Mouse (Mus musculus): Measurements from ENCODE around the gene Epha4. TPM values are rescaled to one million over a fixed set of nuclear protein-coding genes. Genes with fewer than 3 reads are reported as not detected.

Epha4 gene
- total and polyA plus RNA-seq, 2 experiments from 2014 or later = 26.6 to 66.6 TPM

DNA sequence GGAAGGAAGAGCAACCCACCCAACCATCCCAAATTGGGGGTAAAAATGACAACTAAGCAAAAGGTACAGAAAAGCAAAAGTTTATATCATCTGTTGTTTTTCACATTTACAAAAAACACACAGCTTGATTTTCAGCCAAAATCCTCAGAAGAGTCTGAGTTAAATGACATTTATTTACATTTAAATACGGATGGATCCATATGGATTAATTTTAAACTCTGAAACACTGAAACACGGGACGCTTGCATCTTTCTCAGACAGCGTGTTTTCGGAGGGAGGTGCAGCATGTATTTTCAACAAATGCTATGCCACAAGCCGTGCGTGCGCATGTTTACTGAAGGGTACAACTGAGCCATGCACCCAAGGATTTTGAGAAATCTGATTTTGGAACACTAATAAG is 105.4 kb downstream of the Epha4 start:
- Histone ChIP-seq H3K4me1 (ENCODE audit: insufficient read depth, low read length) (no peaks in the 10 kb centered on the region), H3K9ac (replicated peaks; ENCODE audit: low read length, poor library complexity, severe bottlenecking) (no peak overlapping the region), H3K4me3 (ENCODE audit: low read depth, low read length) (no peak overlapping the region), H3K27me3 (ENCODE audit: insufficient read depth, low read length) (no peaks in the 10 kb centered on the region), H3K4me2 (ENCODE audit: low read depth, low read length, poor library complexity, severe bottlenecking) (no peak overlapping the region), H3K36me3 (ENCODE audit: insufficient read depth, low read length) (no peaks in the 10 kb centered on the region), H3K27ac (ENCODE audit: low read depth, low read length) (no peak overlapping the region), H3K9me3 (ENCODE audit: low read length) (no peaks in the 10 kb centered on the region)
- ATAC-seq (ENCODE audit: low FRiP score) = no peak
- DNase-seq (ENCODE audit: low spot score) = no peak
- WGBS = 90% methylated on average over 8 of the region's 8 CpGs
- no peak for TF ChIP-seq CTCF (IDR thresholded peaks at IDR 0.05)

DNA sequence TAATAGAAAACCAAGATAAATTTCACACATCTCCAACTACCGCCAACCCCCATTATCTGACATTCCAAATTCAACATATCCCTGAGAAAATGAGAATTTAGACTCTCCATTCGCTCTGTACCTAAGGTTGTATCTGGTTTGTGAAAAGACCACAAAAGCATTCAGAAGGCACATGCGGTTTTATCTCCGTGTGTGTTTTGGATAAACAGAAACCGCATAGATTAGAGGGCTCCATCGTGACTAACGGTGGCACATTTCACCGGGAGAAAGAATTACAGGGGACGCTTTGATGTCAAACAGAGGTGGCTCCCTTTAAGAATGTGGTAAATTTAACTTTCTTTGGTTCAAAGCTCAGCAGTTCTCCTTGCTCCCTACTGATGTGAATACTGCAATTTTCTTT is 107.5 kb downstream of the Epha4 start:
- Histone ChIP-seq H3K4me1 (ENCODE audit: insufficient read depth, low read length) (no peaks in the 10 kb centered on the region), H3K27ac (ENCODE audit: low read depth, low read length) (no peak overlapping the region), H3K4me2 (ENCODE audit: low read depth, low read length, poor library complexity, severe bottlenecking) (no peak overlapping the region), H3K9ac (replicated peaks; ENCODE audit: low read length, poor library complexity, severe bottlenecking) (no peak overlapping the region), H3K4me3 (ENCODE audit: low read depth, low read length) (no peak overlapping the region), H3K9me3 (ENCODE audit: low read length) (no peaks in the 10 kb centered on the region), H3K36me3 (ENCODE audit: insufficient read depth, low read length) (no peaks in the 10 kb centered on the region), H3K27me3 (ENCODE audit: insufficient read depth, low read length) (no peaks in the 10 kb centered on the region)
- no peak for TF ChIP-seq CTCF (IDR thresholded peaks at IDR 0.05)
- no peak for ATAC-seq (ENCODE audit: low FRiP score)
- no peak for DNase-seq (ENCODE audit: low spot score)
- 47% methylated on average over 9 of the region's 9 CpGs for WGBS

DNA sequence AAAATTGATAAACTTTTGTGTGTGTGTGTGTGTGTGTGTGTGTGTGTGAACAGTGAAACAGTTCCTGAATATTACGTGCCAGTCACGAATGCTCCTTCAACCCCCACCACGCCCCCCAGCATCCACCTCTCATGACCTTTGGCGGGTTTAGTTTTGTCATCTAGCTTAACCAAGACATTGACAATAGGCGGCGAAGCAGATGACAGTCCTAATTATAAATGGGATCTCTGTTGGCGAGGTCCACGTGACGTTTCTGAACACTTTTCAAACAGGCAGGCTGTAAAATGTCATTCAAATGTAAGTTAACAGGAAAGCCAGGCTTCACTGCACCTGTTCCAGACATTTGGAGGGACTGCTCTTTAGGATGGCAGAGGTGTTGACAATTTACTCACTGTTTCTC is 108.3 kb downstream of the Epha4 start:
- 46% methylated on average over 9 of the region's 9 CpGs for WGBS
- H3K27me3 ChIP-seq (ENCODE audit: insufficient read depth, low read length) = no peaks in the 10 kb centered on the region
- no peak overlapping the region for H3K9ac ChIP-seq (replicated peaks; ENCODE audit: low read length, poor library complexity, severe bottlenecking)
- ATAC-seq (ENCODE audit: low FRiP score) (no peak), DNase-seq (ENCODE audit: low spot score) (no peak)
- no peak overlapping the region for H3K27ac ChIP-seq (ENCODE audit: low read depth, low read length)
- no peaks in the 10 kb centered on the region for H3K36me3 ChIP-seq (ENCODE audit: insufficient read depth, low read length)
- no peak for TF ChIP-seq CTCF (IDR thresholded peaks at IDR 0.05)
- no peaks in the 10 kb centered on the region for H3K9me3 ChIP-seq (ENCODE audit: low read length)
- no peaks in the 10 kb centered on the region for H3K4me1 ChIP-seq (ENCODE audit: insufficient read depth, low read length)
- no peak overlapping the region for H3K4me3 ChIP-seq (ENCODE audit: low read depth, low read length)
- no peak overlapping the region for H3K4me2 ChIP-seq (ENCODE audit: low read depth, low read length, poor library complexity, severe bottlenecking)

DNA sequence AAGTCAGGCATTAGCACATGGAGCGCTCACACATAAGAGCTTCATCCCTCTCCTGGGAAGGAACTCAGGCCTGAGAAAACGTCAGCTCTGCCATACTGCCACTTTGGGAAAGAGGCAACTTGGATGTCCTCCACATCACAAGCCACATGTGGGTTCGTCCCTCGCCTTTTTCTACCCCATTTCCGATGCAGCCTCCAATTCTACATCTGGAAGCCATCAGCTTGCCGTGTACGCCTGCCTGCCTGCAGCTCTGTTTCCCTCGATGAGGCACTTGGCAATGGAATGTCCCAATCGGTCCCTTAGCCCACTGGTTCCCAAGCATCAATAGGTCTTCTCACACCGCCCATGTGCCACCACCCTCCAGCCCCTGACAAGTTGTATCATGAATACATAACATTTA is 110.4 kb downstream of the Epha4 start:
- Histone ChIP-seq H3K4me2 (ENCODE audit: low read depth, low read length, poor library complexity, severe bottlenecking) (no peak overlapping the region), H3K36me3 (ENCODE audit: insufficient read depth, low read length) (no peaks in the 10 kb centered on the region), H3K9me3 (ENCODE audit: low read length) (no peaks in the 10 kb centered on the region), H3K27ac (ENCODE audit: low read depth, low read length) (no peak overlapping the region), H3K27me3 (ENCODE audit: insufficient read depth, low read length) (no peaks in the 10 kb centered on the region), H3K4me3 (ENCODE audit: low read depth, low read length) (no peak overlapping the region), H3K4me1 (ENCODE audit: insufficient read depth, low read length) (no peaks in the 10 kb centered on the region), H3K9ac (replicated peaks; ENCODE audit: low read length, poor library complexity, severe bottlenecking) (no peak overlapping the region)
- no peak for DNase-seq (ENCODE audit: low spot score)
- no peak for TF ChIP-seq CTCF (IDR thresholded peaks at IDR 0.05)
- WGBS = 81% methylated on average over 10 of the region's 10 CpGs
- no peak for ATAC-seq (ENCODE audit: low FRiP score)

DNA sequence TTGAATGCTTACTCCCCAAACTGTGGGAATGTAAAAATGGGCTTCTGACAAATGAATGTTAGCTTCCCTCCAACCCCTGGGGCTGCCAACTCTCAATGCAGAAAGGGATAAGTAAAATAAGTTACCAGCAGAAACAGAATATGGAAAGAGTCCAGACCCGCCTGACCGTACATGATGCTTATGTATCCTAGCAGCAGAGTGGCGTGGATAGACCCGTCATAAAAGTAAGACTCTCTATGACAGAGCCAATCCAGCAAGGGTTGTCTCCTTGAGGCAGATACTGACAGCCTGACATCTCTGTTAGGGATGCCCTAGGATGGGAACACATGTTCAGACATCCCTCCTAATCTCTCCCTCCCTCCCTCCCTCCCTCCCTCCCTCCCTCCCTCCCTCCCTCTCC is 111.9 kb downstream of the Epha4 start:
- ATAC-seq (ENCODE audit: low FRiP score) (no peak), DNase-seq (ENCODE audit: low spot score) (no peak)
- H3K4me1 ChIP-seq (ENCODE audit: insufficient read depth, low read length) = no peaks in the 10 kb centered on the region
- no peaks in the 10 kb centered on the region for H3K9me3 ChIP-seq (ENCODE audit: low read length)
- H3K9ac ChIP-seq (replicated peaks; ENCODE audit: low read length, poor library complexity, severe bottlenecking) = no peak overlapping the region
- 60% methylated on average over 4 of the region's 4 CpGs for WGBS
- 0 out of 2 replicates have a peak, but pooled peaks cover 3% of the 10 kb centered on the region for H3K36me3 ChIP-seq (ENCODE audit: insufficient read depth, low read length)
- no peaks in the 10 kb centered on the region for H3K27me3 ChIP-seq (ENCODE audit: insufficient read depth, low read length)
- no peak for TF ChIP-seq CTCF (IDR thresholded peaks at IDR 0.05)
- no peak overlapping the region for H3K4me2 ChIP-seq (ENCODE audit: low read depth, low read length, poor library complexity, severe bottlenecking)
- H3K4me3 ChIP-seq (ENCODE audit: low read depth, low read length) = no peak overlapping the region
- H3K27ac ChIP-seq (ENCODE audit: low read depth, low read length) = no peak overlapping the region

DNA sequence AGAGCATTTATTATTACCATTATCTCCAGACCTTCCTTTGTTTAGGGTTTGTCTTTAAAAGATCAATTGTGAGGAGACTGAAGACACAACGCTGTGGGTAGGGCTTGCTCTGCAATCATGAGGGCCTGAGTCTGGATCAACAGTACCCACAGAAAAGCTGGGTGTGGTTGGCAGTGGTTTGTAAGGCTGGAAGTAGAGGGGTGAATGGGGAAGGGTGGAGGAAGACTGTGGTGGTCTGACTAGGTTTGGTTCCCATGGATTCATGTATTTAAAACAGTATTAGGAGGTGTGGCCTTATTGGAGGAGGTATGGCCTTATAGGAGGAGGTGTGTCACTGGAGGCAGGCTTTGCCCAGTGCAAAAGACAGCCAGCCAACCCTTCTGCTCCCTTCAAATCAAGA is 113.4 kb downstream of the Epha4 start:
- DNase-seq (ENCODE audit: low spot score) = no peak

More for the DNA sequence above, 113.4 kb downstream of the Epha4 start:
- H3K27me3 ChIP-seq (ENCODE audit: insufficient read depth, low read length) = no peaks in the 10 kb centered on the region
- no peak for TF ChIP-seq CTCF (IDR thresholded peaks at IDR 0.05)
- no peak overlapping the region for H3K4me2 ChIP-seq (ENCODE audit: low read depth, low read length, poor library complexity, severe bottlenecking)
- no peak overlapping the region for H3K4me3 ChIP-seq (ENCODE audit: low read depth, low read length)
- 83% methylated on average over 1 of the region's 1 CpGs for WGBS
- H3K4me1 ChIP-seq (ENCODE audit: insufficient read depth, low read length) = no peaks in the 10 kb centered on the region
- H3K9me3 ChIP-seq (ENCODE audit: low read length) = no peaks in the 10 kb centered on the region
- H3K27ac ChIP-seq (ENCODE audit: low read depth, low read length) = no peak overlapping the region
- H3K9ac ChIP-seq (replicated peaks; ENCODE audit: low read length, poor library complexity, severe bottlenecking) = no peak overlapping the region
- ATAC-seq (ENCODE audit: low FRiP score) = no peak
- H3K36me3 ChIP-seq (ENCODE audit: insufficient read depth, low read length) = 0 out of 2 replicates have a peak, but pooled peaks cover 3% of the 10 kb centered on the region

All from midbrain, postnatal 0 days (tissue).